Mouse (Mus musculus) small intestine, adult 2 months (tissue): ENCODE measurements around the gene Rnasek.

Experiments
- CTCF ChIP-seq: fragments of 200-500 bp; IDR thresholded peaks from 2 replicates; pipeline ENCODE4 v1.5.1; 2012; ENCODE audit warnings: low read depth, mild to moderate bottlenecking, control low read depth, inconsistent platforms, low read length, moderate library complexity, mixed read lengths; ENCODE audit not compliant: insufficient replicate concordance, insufficient read length; ENCODE audit errors: extremely low read depth
- POLR2A ChIP-seq: fragments of 200-500 bp; IDR thresholded peaks from 2 replicates; pipeline ENCODE4 v1.6.1; 2012; ENCODE audit warnings: low read depth, mild to moderate bottlenecking, control low read depth, inconsistent platforms, low read length, moderate library complexity

DNA sequence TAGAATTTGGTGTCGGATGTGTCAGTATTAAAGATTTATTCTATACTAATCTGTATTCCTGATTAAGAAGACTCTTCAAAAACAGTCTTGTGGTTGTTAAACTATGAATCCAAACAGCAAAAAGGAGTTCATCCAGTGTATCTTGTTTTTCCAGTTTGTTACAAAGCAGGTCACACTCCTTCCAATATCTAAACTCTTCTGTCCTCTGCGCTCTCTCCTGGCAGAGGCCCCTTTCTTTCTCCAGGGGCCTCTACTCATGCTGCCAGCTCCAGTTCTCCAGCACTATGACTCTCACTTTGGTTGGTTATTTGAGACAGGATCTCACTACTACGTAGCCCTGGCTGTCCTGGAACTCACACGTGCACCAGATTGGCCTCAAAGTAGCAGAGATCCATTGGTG is 26.2 kb upstream of the Rnasek start:
- TF ChIP-seq POLR2A = no peak
- no peak for TF ChIP-seq CTCF
